Mouse (Mus musculus) heart, postnatal 0 days (tissue): Measurements from ENCODE around the gene Ncaph2.

Experiments
- CTCF ChIP-seq: IDR thresholded peaks from 2 replicates; pipeline ENCODE4 v1.5.1; 2016; ENCODE audit warnings: antibody characterized with exemption, control low read depth, low read depth
- EP300 ChIP-seq: IDR thresholded peaks from 2 replicates; pipeline ENCODE4 v1.6.1; 2016; ENCODE audit warnings: antibody characterized with exemption, low read depth

DNA sequence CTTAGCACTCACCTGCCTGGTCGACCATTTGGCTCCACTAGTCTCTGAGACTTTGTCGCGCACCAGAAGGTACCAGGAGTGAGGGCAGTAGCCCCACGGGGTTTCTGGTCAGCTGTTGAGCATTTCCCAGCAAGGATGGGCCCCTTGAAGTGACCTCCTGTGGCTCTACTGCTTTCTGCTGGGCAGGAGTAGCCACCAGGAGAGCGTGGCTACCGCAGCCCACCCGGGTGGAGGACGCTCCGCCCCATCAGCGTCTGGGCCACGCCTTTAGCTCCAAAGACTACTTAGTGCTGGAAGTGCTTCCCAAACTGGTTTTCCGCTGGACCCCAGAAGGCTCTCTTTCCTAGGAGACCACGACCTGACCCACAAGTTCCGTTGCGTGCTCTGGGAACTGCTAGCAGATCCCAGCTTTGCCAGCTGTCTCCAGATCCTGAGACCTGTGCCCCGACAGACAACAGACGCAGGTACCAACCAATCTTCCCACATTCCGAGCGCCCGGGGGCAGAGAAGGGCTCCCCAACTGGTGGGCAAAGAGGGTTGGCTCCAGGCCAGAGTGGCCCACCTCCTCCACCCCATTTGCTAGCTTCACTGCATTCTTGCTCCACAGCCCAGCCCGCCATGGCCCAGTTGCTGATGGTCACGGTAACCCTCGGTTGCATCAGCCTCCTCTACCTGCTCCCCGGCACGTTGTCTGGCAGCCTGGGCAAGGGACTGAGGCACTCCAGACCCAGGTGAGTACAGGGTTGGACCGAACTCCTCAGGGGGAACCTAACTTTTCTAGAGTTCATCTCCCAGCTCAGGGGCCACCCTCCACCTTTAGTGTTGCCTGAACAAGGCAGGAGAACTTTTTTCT lies 32.6 kb upstream of the Ncaph2 start, which contains the start of gene Adm2:
- TF ChIP-seq CTCF (no peak), EP300 (no peak)
